9 mouse cellular contexts compared by ENCODE assay signal in genomic region chr2:131939404-131940111, GRCm38 (mm10). TPM values are rescaled to one million over a fixed set of nuclear protein-coding genes. Genes with fewer than 3 reads are reported as not detected.
DNase-seq lines count a peak whose midpoint lies in the region; ATAC-seq and TF ChIP-seq lines count a peak whose summit lies in the region.
"Had no signal": no experiment of that assay in that cellular context is flagged by ENCODE, and none has a peak within 500 bp of the region (broad histone marks: within the 10 kb centered on the region; RNA-seq: fewer than 3 reads in every experiment).

No protein-coding gene starts in this region.

- no peaks in the 10 kb centered on the region for H3K4me1 ChIP-seq in forebrain, embryonic 11.5 days (replicated peaks; ENCODE audit: control insufficient read depth, insufficient read depth, low read length)
- no peaks in the 10 kb centered on the region for H3K4me1 ChIP-seq in limb, embryonic 14.5 days (ENCODE audit: control insufficient read depth, insufficient read depth, low read length)
- no peaks in the 10 kb centered on the region for H3K4me1 ChIP-seq in midbrain, embryonic 16.5 days (ENCODE audit: control insufficient read depth, insufficient read depth, low read length)
- H3K4me1 ChIP-seq in stomach, embryonic 16.5 days (ENCODE audit: control insufficient read depth, insufficient read depth, low read length): peaks cover 3% of the 10 kb centered on the region; the same call in 1 of the 2 replicates
- H3K4me1 ChIP-seq: embryonic facial prominence, embryonic 13.5 days had no signal

- TF ChIP-seq POLR2A in brain, embryonic 14.5 days (IDR thresholded peaks at IDR 0.05; ENCODE audit: borderline replicate concordance, extremely low read depth, insufficient read depth, insufficient read length, poor library complexity, severe bottlenecking): no peak
- TF ChIP-seq POLR2A in limb, embryonic 14.5 days (IDR thresholded peaks at IDR 0.05; ENCODE audit: borderline replicate concordance, extremely low read depth, insufficient read depth, insufficient read length): no peak

- ATAC-seq in forebrain, embryonic 11.5 days (replicated peaks; ENCODE audit: low FRiP score): peak; percentile 64; the same call in 1 of the 2 replicates
- ATAC-seq in limb, embryonic 14.5 days (ENCODE audit: low FRiP score, low read depth): no peak
- ATAC-seq in midbrain, embryonic 16.5 days: peak; percentile 56; the same call in 1 of the 2 replicates
- ATAC-seq in stomach, embryonic 16.5 days (ENCODE audit: insufficient read depth, low FRiP score): 0 out of 2 replicates have a peak, but pooled peaks have one; percentile 22

- DNase-seq in left cerebral cortex, adult 18-20 months (ENCODE audit: low spot score in 2 of 2): peak; percentile 53 to 68
- DNase-seq in left cerebral cortex, adult 11 months (ENCODE audit: low spot score): no peak
- DNase-seq in brain, embryonic 14.5 days (ENCODE audit: low read depth): peak; percentile 85
- peak; percentile 67 for DNase-seq in forebrain, embryonic 11.5 days (ENCODE audit: low spot score)
- DNase-seq in induced T-regulatory cell, adult 2 months (ENCODE audit: low read depth): peak; percentile 77
- peak; percentile 26 for DNase-seq in limb, embryonic 14.5 days (ENCODE audit: low spot score)

- no peak overlapping the region for H3K4me3 ChIP-seq in forebrain, embryonic 11.5 days (ENCODE audit: low read depth, low read length)
- H3K4me3 ChIP-seq in limb, embryonic 14.5 days (replicated peaks; ENCODE audit: low read length): no peak overlapping the region
- H3K4me3 ChIP-seq in midbrain, embryonic 16.5 days (ENCODE audit: low read depth, low read length): no peak overlapping the region
- no peak overlapping the region for H3K4me3 ChIP-seq in stomach, embryonic 16.5 days (replicated peaks; ENCODE audit: low read length)
- H3K4me3 ChIP-seq: embryonic facial prominence, embryonic 13.5 days had no signal

- H3K27ac ChIP-seq in forebrain, embryonic 11.5 days (ENCODE audit: low read depth, low read length): no peak overlapping the region
- H3K27ac ChIP-seq in limb, embryonic 14.5 days (replicated peaks; ENCODE audit: low read depth, low read length): no peak overlapping the region
- no peak overlapping the region for H3K27ac ChIP-seq in midbrain, embryonic 16.5 days (ENCODE audit: low read length)
- no peak overlapping the region for H3K27ac ChIP-seq in stomach, embryonic 16.5 days (ENCODE audit: low read length)
- H3K27ac ChIP-seq: embryonic facial prominence, embryonic 13.5 days had no signal

- H3K36me3 ChIP-seq in forebrain, embryonic 11.5 days (ENCODE audit: control insufficient read depth, insufficient read depth, low read length): no peaks in the 10 kb centered on the region
- H3K36me3 ChIP-seq in limb, embryonic 14.5 days (ENCODE audit: control insufficient read depth, insufficient read depth, low read length): peaks cover 11% of the 10 kb centered on the region; the same call in 1 of the 2 replicates
- H3K36me3 ChIP-seq in midbrain, embryonic 16.5 days (ENCODE audit: control insufficient read depth, insufficient read depth, low read length): peaks cover 13% of the 10 kb centered on the region
- no peaks in the 10 kb centered on the region for H3K36me3 ChIP-seq in stomach, embryonic 16.5 days (ENCODE audit: control insufficient read depth, insufficient read depth, low read length)

- H3K9ac ChIP-seq in forebrain, embryonic 11.5 days (ENCODE audit: low read length): no peak overlapping the region
- no peak overlapping the region for H3K9ac ChIP-seq in limb, embryonic 14.5 days (ENCODE audit: low read depth, low read length, severe bottlenecking)
- no peak overlapping the region for H3K9ac ChIP-seq in midbrain, embryonic 16.5 days (ENCODE audit: low read depth, low read length)
- no peak overlapping the region for H3K9ac ChIP-seq in stomach, embryonic 16.5 days (ENCODE audit: low read length)
- H3K9ac ChIP-seq: embryonic facial prominence, embryonic 13.5 days had no signal

- 41% methylated on average over 8 of the region's 8 CpGs for WGBS in forebrain, embryonic 11.5 days
- 44% methylated on average over 8 of the region's 8 CpGs for WGBS in limb, embryonic 14.5 days
- WGBS in midbrain, embryonic 16.5 days: 42% methylated on average over 8 of the region's 8 CpGs
- WGBS in stomach, embryonic 16.5 days: 33% methylated on average over 8 of the region's 8 CpGs

- no peaks in the 10 kb centered on the region for H3K9me3 ChIP-seq in forebrain, embryonic 11.5 days (ENCODE audit: control insufficient read depth, low read length)
- no peaks in the 10 kb centered on the region for H3K9me3 ChIP-seq in limb, embryonic 14.5 days (ENCODE audit: control insufficient read depth, low read length)
- H3K9me3 ChIP-seq in midbrain, embryonic 16.5 days (replicated peaks; ENCODE audit: control insufficient read depth, low read length, poor library complexity, severe bottlenecking): no peaks in the 10 kb centered on the region
- no peaks in the 10 kb centered on the region for H3K9me3 ChIP-seq in stomach, embryonic 16.5 days (replicated peaks; ENCODE audit: control insufficient read depth, low read length)
- H3K9me3 ChIP-seq: embryonic facial prominence, embryonic 13.5 days had no signal

- no peak overlapping the region for H3K4me2 ChIP-seq in forebrain, embryonic 11.5 days (ENCODE audit: low read depth, low read length, severe bottlenecking)
- H3K4me2 ChIP-seq in limb, embryonic 14.5 days (replicated peaks; ENCODE audit: low read depth, low read length, severe bottlenecking): no peak overlapping the region
- H3K4me2 ChIP-seq in midbrain, embryonic 16.5 days (ENCODE audit: low read length): no peak overlapping the region
- no peak overlapping the region for H3K4me2 ChIP-seq in stomach, embryonic 16.5 days (ENCODE audit: low read depth, low read length)
- H3K4me2 ChIP-seq: embryonic facial prominence, embryonic 13.5 days had no signal

- peak; percentile 76 for TF ChIP-seq CTCF in brain, embryonic 14.5 days (IDR thresholded peaks at IDR 0.05; ENCODE audit: borderline replicate concordance, extremely low read depth, insufficient read depth, insufficient read length)

- H3K27me3 ChIP-seq in forebrain, embryonic 11.5 days (ENCODE audit: control insufficient read depth, insufficient read depth, low read length): no peaks in the 10 kb centered on the region
- no peaks in the 10 kb centered on the region for H3K27me3 ChIP-seq in limb, embryonic 14.5 days (ENCODE audit: control insufficient read depth, insufficient read depth, low read length)
- H3K27me3 ChIP-seq in midbrain, embryonic 16.5 days (ENCODE audit: control insufficient read depth, insufficient read depth, low read depth, low read length): no peaks in the 10 kb centered on the region
- no peaks in the 10 kb centered on the region for H3K27me3 ChIP-seq in stomach, embryonic 16.5 days (ENCODE audit: control insufficient read depth, insufficient read depth, low read length)
- H3K27me3 ChIP-seq: embryonic facial prominence, embryonic 13.5 days had no signal

RNA-seq across cellular contexts. Expression of gene Prnd, which starts 11.1 kb away (rescaled TPM):
- total RNA-seq in left cerebral cortex, adult 18-20 months (2021): not detected
- polyA plus RNA-seq in brain, embryonic 14.5 days (2012; rRNA removed): 12.5 and 13.5 TPM in 2 replicates
- polyA plus RNA-seq in forebrain, embryonic 11.5 days (2014; fragmentation: Nextera tagmentation; extraction: Ambion mirVana): 4.5 and 5.0 TPM in 2 replicates
- 41.2 and 46.2 TPM in 2 replicates for polyA plus RNA-seq in limb, embryonic 14.5 days (2012; rRNA removed)
- polyA plus RNA-seq in limb, embryonic 14.5 days (2014; fragmentation: Nextera tagmentation; extraction: Ambion mirVana): 44.6 and 50.5 TPM in 2 replicates
- 8.0 and 10.7 TPM in 2 replicates for polyA plus RNA-seq in midbrain, embryonic 16.5 days (2015; fragmentation: Nextera tagmentation; extraction: Ambion mirVana)
- 39.3 and 44.0 TPM in 2 replicates for polyA plus RNA-seq in stomach, embryonic 16.5 days (2015; fragmentation: Nextera tagmentation; extraction: Ambion mirVana)

RNA-seq across cellular contexts. Expression of gene Prn, which starts 29.8 kb away (rescaled TPM):
- not detected for total RNA-seq in left cerebral cortex, adult 18-20 months (2021)
- polyA plus RNA-seq in brain, embryonic 14.5 days (2012; rRNA removed): not detected in 2 replicates
- polyA plus RNA-seq in forebrain, embryonic 11.5 days (2014; fragmentation: Nextera tagmentation; extraction: Ambion mirVana): not detected in 2 replicates
- polyA plus RNA-seq in limb, embryonic 14.5 days (2012; rRNA removed): 0.12 TPM in 1 of 2 replicates, not detected in the other
- not detected in 2 replicates for polyA plus RNA-seq in limb, embryonic 14.5 days (2014; fragmentation: Nextera tagmentation; extraction: Ambion mirVana)
- not detected in 2 replicates for polyA plus RNA-seq in midbrain, embryonic 16.5 days (2015; fragmentation: Nextera tagmentation; extraction: Ambion mirVana)
- polyA plus RNA-seq in stomach, embryonic 16.5 days (2015; fragmentation: Nextera tagmentation; extraction: Ambion mirVana): 0.37 TPM in 1 of 2 replicates, not detected in the other

RNA-seq across cellular contexts. Expression of gene Prnp, which starts 29.8 kb away (rescaled TPM):
- 100 to 1,000 TPM; 867 to 903 TPM for total RNA-seq in left cerebral cortex, adult 18-20 months (2021)
- polyA plus RNA-seq in brain, embryonic 14.5 days (2012; rRNA removed): 99.5 and 108 TPM in 2 replicates
- polyA plus RNA-seq in forebrain, embryonic 11.5 days (2014; fragmentation: Nextera tagmentation; extraction: Ambion mirVana): 25.4 and 31.2 TPM in 2 replicates
- polyA plus RNA-seq in limb, embryonic 14.5 days (2012; rRNA removed): 38.4 and 39.1 TPM in 2 replicates
- 36.1 and 43.1 TPM in 2 replicates for polyA plus RNA-seq in limb, embryonic 14.5 days (2014; fragmentation: Nextera tagmentation; extraction: Ambion mirVana)
- polyA plus RNA-seq in midbrain, embryonic 16.5 days (2015; fragmentation: Nextera tagmentation; extraction: Ambion mirVana): 177 and 194 TPM in 2 replicates
- 70.4 and 73.5 TPM in 2 replicates for polyA plus RNA-seq in stomach, embryonic 16.5 days (2015; fragmentation: Nextera tagmentation; extraction: Ambion mirVana)
